Mouse (Mus musculus) naive thymus-derived CD4-positive, alpha-beta T cell, adult 2 months (primary cell): ENCODE measurements at regions not wholly inside any gene's neighbourhood (a gene's known extent, or its start where the extent isn't known, plus 50 kb on each side); places are given as distances from the start of the nearest gene placed in this dataset.
"Not testable (repeated sequence)": the region's sequence is repeated elsewhere in the genome, so short reads cannot be mapped to it uniquely, and the experiment has no call there.

Source experiments
- DNase-seq: peaks from one replicate; pipeline ENCODE4 v3.0.0-alpha.2; 2011; ENCODE audit warnings: low read depth

DNA sequence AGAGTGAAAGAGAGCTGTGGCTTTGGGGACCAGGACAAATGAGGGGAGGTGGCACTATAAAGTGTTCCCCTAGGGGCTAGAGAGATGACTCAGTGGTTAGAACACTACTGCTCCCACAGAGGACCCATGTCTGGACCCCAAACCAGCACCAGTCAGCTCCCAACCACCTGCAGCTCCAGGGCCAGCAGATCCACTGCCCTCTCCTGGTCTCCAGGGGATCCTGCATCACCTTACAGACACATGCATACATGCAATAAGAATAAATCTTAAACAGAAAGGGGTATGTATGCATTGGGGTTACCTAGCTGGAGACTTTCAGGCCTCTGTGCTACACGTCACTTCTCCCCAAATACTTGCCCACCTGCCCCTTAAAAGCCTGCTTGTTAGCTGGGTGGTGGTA lies 93.8 kb upstream of the Zfp706 start:
- no peak for DNase-seq

DNA sequence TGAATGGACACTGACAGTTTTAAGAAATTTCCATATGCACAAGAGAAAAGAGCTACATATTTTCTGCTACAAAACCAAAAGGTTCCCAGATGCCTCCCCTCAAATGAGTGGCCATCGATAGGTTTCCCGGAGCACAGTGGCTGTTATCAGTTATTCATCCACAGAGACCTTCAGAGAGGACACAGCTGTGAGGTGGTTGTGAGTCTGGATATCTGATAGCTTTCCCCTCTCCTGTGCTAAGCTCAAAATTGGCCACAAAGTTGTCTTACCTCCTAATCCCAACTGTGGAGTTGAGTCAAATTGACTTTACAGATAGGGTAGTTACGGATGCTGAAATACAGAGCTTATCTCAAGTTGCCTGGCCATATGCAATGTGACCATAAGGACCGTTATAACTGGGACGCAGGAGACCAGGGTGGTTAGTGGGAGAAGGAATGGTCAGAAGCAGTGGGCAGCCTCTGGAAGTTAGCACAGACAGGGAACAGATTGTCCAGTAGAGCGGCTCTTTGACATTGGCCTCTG lies 93.3 kb upstream of the Zfp706 start:
- no peak for DNase-seq

DNA sequence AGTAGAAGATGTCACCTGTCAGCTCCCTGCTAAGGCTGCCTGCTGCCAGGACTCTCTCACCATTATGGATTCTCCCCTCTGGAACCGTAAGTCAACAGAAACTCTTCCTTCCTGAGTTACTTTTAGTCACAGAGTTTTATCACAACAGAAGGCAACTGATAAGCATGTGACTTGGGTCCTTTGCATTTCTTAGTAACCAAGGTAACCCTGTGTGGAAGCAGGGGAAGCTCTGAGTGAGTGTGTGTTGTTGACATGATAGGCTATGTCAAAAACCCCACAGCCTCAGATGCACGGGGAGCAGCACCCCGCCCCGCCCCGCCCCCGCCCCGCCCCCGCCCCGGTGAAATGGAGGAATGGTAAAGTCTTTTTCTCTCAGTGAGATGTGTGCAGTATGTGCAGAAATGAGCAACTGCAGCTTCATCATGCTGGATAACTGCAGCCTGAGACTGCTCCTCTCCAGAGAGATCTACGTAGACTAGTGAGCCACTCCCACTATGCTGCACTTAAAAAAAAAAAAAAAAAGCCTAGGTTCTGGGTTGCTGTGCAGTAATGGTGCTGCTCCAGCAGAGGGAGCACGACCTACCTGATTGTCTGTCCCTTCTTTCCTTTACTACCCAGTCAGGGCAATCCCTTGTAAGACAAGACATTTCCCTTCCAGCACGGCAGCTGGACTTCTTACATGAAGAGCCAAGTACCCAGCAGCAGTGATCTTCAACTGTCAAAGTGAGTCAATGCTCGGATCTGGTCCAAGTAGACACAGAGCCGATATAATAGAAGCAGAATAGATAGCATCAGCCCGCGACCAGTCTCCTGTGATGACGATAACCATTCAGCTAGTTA lies 92.6 kb upstream of the Zfp706 start:
- DNase-seq, result peak; percentile 85

DNA sequence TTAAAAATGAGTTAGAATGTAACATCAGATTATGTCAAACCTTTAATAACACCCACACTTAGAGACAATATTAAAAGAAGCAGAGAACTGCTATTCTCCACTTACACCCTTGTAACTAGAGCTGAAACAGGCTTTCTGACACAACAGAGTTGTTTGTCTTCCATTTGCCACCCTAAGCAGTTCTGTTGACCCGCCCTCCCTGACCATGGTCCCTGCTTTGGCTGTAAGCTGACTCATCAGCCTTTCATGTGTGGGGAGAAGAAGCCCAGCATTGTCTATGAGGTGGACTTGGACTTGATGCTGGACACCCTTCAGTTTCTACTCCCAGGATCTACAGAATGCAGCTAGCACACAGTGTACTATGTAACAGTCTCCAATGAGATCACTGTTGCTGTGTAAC lies 91.6 kb upstream of the Zfp706 start:
- no peak for DNase-seq

DNA sequence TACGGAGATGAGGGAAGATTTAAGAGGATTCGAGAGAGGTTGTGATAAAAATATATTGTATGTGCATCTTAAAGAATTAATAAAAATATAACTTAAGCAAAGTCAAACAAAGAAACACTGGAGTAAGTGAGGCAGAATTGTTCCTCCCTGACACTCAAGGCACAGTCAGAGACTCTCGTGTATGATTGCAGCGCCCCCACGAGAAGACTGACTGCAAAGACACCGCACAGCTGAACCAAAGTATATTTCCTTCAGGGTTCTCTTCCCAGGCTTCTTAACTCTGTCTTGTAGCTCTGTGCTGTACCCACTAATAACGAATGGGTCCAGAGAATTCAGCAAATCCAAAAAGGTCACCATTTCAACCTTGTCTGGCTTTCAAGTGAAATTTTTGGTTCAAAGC lies 89.9 kb upstream of the Zfp706 start:
- no peak for DNase-seq

DNA sequence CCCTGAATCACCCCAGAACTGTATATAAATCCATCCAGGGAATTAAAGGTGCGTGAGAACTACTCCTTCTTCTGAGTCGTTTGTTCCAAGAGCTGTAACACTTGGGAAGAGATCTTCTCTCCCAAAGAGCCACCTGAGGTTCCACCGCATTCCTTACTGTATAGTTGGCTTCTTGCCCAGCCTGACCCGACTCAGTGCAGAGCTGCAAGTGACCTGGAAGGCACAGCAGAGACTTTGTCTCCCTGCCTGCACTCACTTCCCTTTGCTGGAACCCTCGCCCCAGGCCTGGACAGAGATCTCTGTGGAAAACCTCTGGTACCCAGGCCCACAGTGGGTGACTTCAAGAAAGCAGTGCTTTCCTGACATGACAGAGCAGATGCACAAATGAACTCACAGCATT lies 83.6 kb upstream of the Zfp706 start:
- not testable (repeated sequence) for DNase-seq

DNA sequence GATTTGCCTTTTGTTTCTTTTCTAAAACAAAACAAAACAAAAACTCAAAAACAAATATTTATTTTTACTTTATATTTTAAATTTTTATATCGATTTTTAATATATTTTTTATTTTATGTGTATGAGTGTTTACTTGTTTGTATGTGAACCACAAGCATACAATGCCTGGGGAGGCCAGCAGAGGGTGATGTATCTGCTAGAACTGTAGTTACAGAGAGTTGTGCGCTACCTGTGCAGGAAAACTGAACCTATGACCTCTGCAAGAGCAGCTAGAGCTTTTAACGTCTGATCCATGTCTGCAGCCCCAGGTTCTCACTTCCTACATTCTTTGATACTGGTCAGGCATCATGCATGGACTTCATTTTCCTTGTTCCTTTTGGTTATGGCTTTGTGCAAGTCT lies 76.2 kb upstream of the Zfp706 start:
- no peak for DNase-seq

DNA sequence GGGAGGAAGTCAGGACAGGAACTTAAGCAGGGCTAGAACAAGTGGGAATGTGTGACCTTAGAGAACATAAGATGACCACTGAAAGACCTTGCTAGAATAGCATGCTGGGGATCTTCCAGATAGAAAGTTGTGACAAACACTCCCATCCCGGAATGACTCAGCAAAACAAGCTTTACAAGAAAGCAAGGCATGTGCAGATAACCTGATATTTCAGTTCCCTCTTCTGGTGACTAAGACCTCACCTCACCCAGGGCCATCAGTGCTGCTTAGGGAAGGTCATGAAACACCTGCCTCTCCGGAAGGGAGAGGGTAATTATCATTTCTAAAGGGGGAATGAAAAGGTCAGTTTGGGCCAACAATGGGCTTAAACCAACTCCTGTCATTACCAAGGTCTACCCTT lies 74.3 kb upstream of the Zfp706 start:
- DNase-seq, result no peak

DNA sequence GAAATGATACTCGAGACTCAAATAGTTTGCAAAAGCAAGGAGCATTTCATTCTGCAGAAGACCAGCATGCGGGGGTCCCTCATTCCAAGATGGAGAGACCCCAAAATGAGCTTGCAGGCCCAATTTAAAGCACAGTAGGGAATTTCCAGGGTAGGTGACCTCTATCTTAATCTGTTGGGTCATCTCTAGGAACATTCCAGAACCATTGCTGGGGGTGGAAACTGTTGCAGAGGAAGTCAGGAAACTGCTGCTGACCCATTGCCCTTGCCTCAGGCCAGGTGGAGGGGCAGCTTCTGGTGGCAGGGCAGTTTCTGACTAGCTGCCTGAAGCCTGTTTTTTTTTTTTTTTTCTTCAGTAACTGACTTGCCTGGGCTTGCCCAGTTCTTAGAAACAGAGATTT lies 73.4 kb upstream of the Zfp706 start:
- no peak for DNase-seq

DNA sequence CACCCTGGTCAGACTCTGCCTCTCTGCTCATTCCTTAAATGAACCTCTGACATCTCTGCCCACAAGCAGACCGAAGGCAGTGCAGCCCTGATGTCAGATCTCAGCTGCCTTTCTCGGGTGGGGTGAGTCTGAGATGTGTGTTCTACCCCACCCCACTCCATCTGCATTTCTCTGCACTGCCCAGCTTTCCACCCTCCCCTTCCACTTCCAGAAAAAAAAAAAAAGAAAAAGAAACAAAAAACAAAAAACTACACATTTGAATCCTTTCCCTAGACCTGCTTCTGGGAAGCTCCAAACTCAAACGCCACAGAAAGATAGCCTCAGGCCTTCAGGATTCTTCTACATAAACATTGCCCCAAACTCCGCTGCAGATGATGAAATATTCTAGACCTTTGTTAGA lies 72.8 kb upstream of the Zfp706 start:
- no peak for DNase-seq

DNA sequence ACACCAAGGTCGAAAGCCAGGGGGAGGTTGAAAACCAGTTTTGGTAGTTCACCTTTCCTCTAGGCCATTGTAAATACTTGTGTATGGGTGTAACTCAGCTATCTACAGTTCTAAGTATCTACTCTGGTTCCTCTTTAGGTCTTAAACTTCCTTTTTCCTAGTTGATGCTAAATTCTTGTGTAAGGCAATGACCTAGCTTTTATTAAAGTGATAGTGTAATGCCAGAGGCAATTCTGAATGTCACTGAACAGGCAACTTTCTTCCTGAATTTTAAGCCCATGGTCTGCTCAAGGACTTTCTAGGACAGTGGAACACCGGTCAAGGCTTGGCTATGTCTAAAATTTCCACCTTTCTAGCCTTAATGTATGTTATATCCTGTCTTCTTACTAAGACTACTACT lies 66.6 kb upstream of the Zfp706 start:
- not testable (repeated sequence) for DNase-seq

DNA sequence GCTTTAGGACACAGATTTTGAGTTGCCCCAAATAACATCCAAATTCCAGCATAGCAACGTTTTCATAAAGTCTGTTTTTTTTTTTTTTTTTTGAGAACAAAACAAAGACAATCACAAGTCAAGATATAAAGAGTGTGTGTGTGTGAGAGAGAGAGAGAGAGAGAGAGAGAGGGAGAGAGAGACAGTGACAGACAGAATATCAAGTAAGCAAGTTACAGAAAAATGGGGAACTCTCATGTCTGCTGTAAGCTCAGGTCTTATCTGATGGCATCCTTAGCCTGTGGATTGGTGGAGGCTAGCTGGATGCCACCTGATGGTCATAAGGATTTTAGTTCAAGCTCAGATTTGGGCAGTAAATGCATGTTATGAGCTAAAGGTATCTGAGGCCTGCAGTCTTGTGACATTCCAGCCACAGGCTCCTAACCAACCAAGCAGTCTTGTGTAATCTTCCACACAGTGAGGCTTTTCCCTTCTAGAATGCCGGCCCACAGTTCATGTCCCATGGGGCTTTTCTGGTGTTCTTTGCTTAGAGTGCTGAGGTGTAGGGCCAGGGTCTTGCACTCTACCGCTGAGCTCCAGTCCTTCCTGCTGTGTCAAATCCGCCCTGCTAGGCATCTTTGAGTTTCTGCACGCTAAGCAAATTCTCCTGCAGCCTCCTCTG lies 64.8 kb upstream of the Zfp706 start:
- DNase-seq, result no peak

DNA sequence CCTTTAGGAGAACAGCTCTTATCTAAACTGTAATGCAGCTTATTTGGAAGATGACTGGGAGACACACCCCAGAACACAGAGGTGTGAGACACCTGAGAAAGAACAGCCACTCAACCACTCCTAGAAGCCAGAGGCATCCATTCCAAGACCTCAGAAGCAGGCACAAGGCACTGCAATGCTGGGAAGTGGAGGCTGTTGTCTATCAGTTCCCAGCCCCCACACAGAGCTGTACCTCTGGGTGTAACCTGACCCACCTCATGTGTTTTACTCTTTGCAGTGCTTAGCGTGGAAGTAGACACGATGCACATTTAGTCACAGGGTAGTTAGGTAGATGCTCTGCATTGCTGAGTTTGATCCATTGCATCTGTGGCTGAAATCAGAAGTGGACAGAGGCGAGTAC lies 62.6 kb upstream of the Zfp706 start:
- DNase-seq, result no peak

DNA sequence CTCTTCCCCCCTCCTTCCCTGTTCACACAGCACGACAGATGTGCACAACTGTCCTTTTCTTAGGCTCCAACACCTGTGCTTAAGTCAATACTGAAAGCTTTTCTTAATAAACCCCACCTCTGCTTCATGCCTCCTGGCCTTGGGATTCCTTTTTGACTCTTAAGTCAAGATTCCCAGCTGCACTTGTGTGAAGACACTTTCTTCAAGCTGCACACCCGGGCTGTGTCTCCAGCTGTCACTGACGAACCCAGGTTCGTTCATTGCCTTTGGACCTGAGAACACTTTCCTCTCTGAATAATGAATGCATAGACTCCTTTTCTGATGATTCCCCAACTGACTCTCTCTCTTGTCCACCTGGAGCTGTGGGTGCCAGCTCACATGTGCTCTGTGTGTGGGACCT lies 59.8 kb upstream of the Zfp706 start:
- no peak for DNase-seq

DNA sequence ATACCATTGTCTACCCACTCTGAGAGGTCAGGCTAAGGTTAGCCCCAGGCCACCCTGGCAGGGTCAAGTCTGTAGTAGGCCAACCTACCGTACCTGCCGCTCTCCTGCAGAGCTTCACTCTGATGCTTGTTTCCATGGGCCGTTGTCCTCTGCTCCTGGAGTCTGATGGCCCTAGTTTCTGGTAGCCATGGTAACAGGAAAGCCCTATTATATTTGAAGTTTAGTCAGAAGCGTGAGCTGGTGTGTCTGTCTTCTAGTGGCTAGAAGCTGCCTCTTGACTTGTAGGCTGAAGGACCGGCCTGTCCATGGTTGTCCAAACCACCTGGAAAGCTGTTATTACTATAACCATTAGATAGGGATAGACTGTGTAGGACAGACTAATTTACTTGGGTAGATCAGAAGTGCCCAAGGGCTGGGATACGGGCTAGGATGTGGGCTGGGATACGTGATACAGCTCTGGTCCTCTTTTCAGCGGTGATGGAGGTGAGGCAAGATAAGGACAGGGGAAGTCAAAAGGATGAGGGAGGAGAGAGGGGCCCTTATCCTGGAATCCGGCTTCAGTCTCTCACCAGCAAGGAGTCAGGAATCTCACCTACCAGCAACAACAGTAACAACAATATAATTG lies 58.5 kb upstream of the Zfp706 start:
- DNase-seq, result no peak

DNA sequence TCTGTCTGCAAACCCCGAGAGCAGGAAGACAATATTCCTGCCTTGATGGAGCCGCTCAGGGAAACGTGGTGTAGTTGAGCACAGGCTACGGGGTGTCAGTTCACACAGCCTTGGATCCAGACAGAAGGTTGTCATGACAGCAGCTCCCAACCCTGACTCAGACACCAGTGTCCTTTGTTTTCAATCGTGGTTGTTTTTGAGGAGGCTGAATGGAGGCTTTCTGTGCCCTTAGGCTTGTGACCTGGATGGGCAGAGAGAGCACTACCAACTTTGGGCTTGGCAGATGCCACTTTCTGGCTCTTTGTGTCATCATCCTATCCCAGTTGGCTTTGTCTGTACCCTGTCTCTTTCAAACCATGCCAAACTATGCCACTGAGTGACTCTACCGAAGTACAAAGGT lies 57.8 kb upstream of the Zfp706 start:
- DNase-seq, result no peak

DNA sequence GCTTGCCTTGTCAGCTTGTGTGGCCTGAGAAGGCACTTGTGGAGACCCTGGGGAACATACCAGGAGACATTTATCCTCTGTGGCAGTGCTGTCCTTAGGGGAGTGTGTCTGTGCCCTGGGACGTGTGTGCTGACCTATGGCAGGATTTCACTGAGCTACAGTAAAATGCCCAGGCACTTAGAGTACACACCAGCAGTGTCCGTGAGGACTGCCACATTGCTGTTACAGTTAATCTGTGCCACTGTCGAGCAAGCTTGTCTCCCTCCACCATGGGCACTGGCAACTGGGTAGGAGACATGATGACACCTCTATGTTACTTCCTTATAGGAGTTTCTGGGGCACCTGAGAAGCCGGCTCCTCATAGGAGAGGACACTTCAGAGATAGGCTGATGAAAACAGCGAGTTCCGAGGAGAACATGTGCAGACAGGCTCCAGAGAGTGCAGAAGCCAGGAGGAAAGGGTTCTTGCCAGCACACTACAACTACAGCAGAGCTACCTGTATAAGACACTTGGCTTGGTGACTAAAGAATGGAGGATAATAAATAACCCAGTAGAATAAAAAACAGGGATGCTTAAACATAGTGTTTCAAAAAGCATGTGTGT lies 56.3 kb upstream of the Zfp706 start:
- no peak for DNase-seq

DNA sequence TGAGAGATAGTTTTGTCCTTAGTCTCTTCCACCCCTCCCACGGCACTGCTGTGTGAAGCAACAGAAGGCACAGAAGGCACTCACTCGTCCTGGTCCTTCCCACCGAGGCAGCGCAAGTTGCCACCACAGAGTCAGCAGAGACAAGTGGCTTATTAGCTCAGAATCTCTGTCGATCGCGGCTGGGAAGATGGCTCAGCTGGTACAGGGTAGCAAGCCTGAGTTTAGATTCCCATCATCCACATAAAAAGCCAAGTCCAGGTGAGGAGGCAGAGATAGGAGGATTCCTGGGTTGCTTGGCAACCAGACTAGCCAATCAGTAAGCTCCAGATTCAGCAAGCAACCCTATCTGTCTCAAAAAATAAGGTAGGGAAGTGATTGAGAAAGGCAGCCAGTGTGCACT lies 55.0 kb upstream of the Zfp706 start:
- DNase-seq, result no peak

DNA sequence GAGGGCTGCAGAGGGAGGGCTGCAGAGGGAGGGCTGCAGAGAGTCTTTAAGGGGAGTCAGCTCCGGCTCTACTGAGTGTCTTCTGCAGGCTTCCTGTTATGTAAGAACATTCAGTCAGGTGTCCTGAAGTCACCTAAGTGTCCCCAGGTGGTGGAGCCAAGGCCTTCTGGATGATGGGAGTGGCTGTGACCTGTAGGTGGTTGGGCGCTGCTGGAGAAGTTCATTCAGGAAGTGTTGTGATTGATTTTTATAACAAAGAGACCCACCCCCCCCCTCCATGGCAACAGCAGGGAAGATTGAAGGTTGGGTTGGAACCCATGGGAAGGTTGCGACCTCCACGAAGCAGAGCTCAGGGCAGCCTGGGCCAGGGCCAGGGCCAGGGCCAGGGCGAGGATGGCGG lies 53.9 kb upstream of the Zfp706 start:
- DNase-seq, result no peak

DNA sequence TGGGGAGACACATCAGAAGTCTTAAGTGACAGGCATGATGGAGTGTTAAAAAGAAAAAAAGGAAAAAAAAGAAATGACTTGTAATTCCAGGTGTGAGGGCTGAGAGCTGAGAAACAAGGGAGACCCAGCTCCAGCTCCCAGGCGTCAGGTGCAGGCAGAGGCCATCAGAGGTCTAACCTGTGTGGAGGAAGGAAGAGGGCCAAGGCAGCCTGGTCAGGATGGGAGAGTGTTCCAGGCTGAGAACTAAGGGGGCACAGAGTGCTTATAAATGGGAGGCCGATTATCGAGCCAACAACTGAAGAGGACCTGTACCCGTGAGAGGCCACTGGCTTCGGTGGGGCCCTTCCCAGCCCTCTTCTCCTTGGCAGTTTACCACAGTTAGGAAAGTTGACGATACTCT lies 53.3 kb upstream of the Zfp706 start:
- DNase-seq, result no peak
